Mouse (Mus musculus): ENCODE results near the gene Pithd1.
"Not testable (repeated sequence)": the region's sequence is repeated elsewhere in the genome, so short reads cannot be mapped to it uniquely, and the experiment has no call there.

Pithd1 gene

GRCm38 (mm10) chr4:135986301-135986942, 642 bp downstream of the Pithd1 start:
- no peak for DNase-seq

- DNase-seq: no peak
These were observed 1.3 kb downstream of the Pithd1 start for GRCm38 (mm10) chr4:135985769-135986168.

- no peak for DNase-seq
These were observed 1.9 kb downstream of the Pithd1 start for GRCm38 (mm10) chr4:135985193-135985592.

GRCm38 (mm10) chr4:135984556-135984955, 2.5 kb downstream of the Pithd1 start:
- no peak for DNase-seq

- DNase-seq: peak; percentile 91
These were observed 5.5 kb downstream of the Pithd1 start for GRCm38 (mm10) chr4:135981524-135982063.

- not testable (repeated sequence) for DNase-seq
These were observed 6.8 kb downstream of the Pithd1 start for GRCm38 (mm10) chr4:135980223-135980622.

GRCm38 (mm10) chr4:135976146-135976545, 10.9 kb downstream of the Pithd1 start:
- no peak for DNase-seq

GRCm38 (mm10) chr4:135972911-135973811, 13.9 kb downstream of the Pithd1 start:
- DNase-seq: no peak

GRCm38 (mm10) chr4:135972556-135972906, 14.5 kb downstream of the Pithd1 start, which contains the start of gene Lypla2:
Gene Lypla2 (minus strand): TSS chr4:135972626.
- peak; percentile 90 for DNase-seq

- no peak for DNase-seq
These were observed 15.1 kb downstream of the Pithd1 start for GRCm38 (mm10) chr4:135971805-135972555.

GRCm38 (mm10) chr4:135970585-135970984, 16.5 kb downstream of the Pithd1 start:
- DNase-seq: no peak

- no peak for DNase-seq
These were observed 17.9 kb downstream of the Pithd1 start for GRCm38 (mm10) chr4:135969070-135969750.

GRCm38 (mm10) chr4:135968271-135968869, 18.7 kb downstream of the Pithd1 start:
- DNase-seq: no peak

- DNase-seq: no peak
These were observed 19.8 kb downstream of the Pithd1 start for GRCm38 (mm10) chr4:135967086-135967760.

- DNase-seq: no peak
These were observed 20.8 kb downstream of the Pithd1 start for GRCm38 (mm10) chr4:135966283-135966682.

GRCm38 (mm10) chr4:135965113-135965512, 22.0 kb downstream of the Pithd1 start:
- no peak for DNase-seq

GRCm38 (mm10) chr4:135964426-135964825, 22.6 kb downstream of the Pithd1 start:
- DNase-seq: peak; percentile 59

GRCm38 (mm10) chr4:135963457-135964193, 23.4 kb downstream of the Pithd1 start, which contains the start of gene Gale:
Gene Gale (plus strand): TSS chr4:135963727.
- peak; percentile 95 for DNase-seq

- no peak for DNase-seq
These were observed 24.1 kb downstream of the Pithd1 start for GRCm38 (mm10) chr4:135962946-135963345.

GRCm38 (mm10) chr4:135962198-135962597, 24.9 kb downstream of the Pithd1 start:
- DNase-seq: no peak

- DNase-seq: no peak
These were observed 25.4 kb downstream of the Pithd1 start for GRCm38 (mm10) chr4:135961709-135962108.

Data from layer of hippocampus, adult 9-11 months (tissue).